Mouse (Mus musculus): ENCODE results near the gene Ccdc183.
A peak's percentile ranks its signal among the peaks of the same experiment; 100 is the strongest.

Ccdc183 gene

GRCm38 (mm10) chr2:25607761-25608622 is 9.5 kb downstream of the Ccdc183 start, which contains the start of gene Rabl6:
Gene Rabl6, minus strand, starts transcription at chr2:25608521.
- peak; percentile 94 to 96 for DNase-seq

- DNase-seq: no peak
Measured at GRCm38 (mm10) chr2:25602526-25602925, 15.0 kb downstream of the Ccdc183 start.

GRCm38 (mm10) chr2:25600037-25600436 is 17.4 kb downstream of the Ccdc183 start:
- DNase-seq: no peak

GRCm38 (mm10) chr2:25598749-25599148 is 18.7 kb downstream of the Ccdc183 start:
- no peak for DNase-seq

GRCm38 (mm10) chr2:25596765-25597510 is 20.5 kb downstream of the Ccdc183 start:
- DNase-seq: no peak

- peak; percentile 70 to 74 for DNase-seq
Measured at GRCm38 (mm10) chr2:25591863-25592262, 25.6 kb downstream of the Ccdc183 start.

GRCm38 (mm10) chr2:25588227-25588907 is 29.1 kb downstream of the Ccdc183 start:
- peak in 1 of 2 experiments; percentile 14 for DNase-seq

GRCm38 (mm10) chr2:25587290-25587689 is 30.2 kb downstream of the Ccdc183 start:
- no peak for DNase-seq

- peak; percentile 54 to 62 for DNase-seq
Measured at GRCm38 (mm10) chr2:25585601-25586000, 31.9 kb downstream of the Ccdc183 start.

- DNase-seq: peak; percentile 39 to 53
Measured at GRCm38 (mm10) chr2:25584856-25585255, 32.6 kb downstream of the Ccdc183 start.

GRCm38 (mm10) chr2:25584152-25584551 is 33.3 kb downstream of the Ccdc183 start:
- DNase-seq: peak; percentile 56 to 61

GRCm38 (mm10) chr2:25583571-25583970 is 33.9 kb downstream of the Ccdc183 start:
- DNase-seq: peak; percentile 60 to 69

GRCm38 (mm10) chr2:25583120-25583481 is 34.4 kb downstream of the Ccdc183 start:
- peak; percentile 55 to 60 for DNase-seq

GRCm38 (mm10) chr2:25582466-25583119 is 34.9 kb downstream of the Ccdc183 start:
- peak; percentile 82 to 83 for DNase-seq

- DNase-seq: peak; percentile 96 to 97
Measured at GRCm38 (mm10) chr2:25581901-25582301, 35.6 kb downstream of the Ccdc183 start.

GRCm38 (mm10) chr2:25581294-25581864 is 36.1 kb downstream of the Ccdc183 start, which contains the start of gene Ajm1:
Gene Ajm1, minus strand, starts transcription at chr2:25581757.
- DNase-seq: peak; percentile 89 to 91

GRCm38 (mm10) chr2:25580621-25581101 is 36.8 kb downstream of the Ccdc183 start:
- DNase-seq: peak; percentile 71 to 72

GRCm38 (mm10) chr2:25579737-25580460 is 37.6 kb downstream of the Ccdc183 start:
- peak; percentile 88 to 91 for DNase-seq

GRCm38 (mm10) chr2:25578796-25579736 is 38.4 kb downstream of the Ccdc183 start:
- DNase-seq: peak; percentile 68 to 74
